Comparison of ENCODE assay signal across 38 mouse cellular contexts in the genomic region with DNA sequence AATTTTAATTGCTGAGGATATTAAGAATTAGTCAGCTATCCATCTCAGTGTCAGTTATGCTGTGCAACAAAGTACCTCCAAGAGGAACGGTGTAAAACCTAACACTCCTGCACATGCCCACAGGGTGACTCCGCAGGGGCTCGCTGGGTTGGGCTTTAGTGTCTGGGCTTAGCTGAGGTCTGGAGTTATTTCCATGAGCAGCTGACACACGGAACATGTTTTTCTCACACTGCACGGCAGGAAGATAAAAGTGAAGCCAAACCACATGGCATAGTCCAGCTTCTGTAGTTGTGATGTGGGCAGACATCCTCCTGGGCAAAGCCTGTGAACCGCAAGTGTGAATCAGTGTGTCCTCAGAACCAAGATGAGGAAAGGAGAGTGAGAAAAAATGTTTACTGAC. TPM values are rescaled to one million over a fixed set of nuclear protein-coding genes. Genes with fewer than 3 reads are reported as not detected.
A peak's percentile ranks its signal among the peaks of the same experiment; 100 is the strongest.
DNase-seq lines count a peak whose midpoint lies in the region; TF ChIP-seq lines count a peak whose summit lies in the region.
"Had no signal": no experiment of that assay in that cellular context is flagged by ENCODE, and none has a peak within 500 bp of the region (broad histone marks: within the 10 kb centered on the region; RNA-seq: fewer than 3 reads in every experiment).

No protein-coding gene starts in this region.

- TF ChIP-seq CTCF in C2C12 (IDR thresholded peaks at IDR 0.05; ENCODE audit: control insufficient read depth, insufficient read depth, insufficient read length), result no peak
- no peak for TF ChIP-seq CTCF in layer of hippocampus, adult 2 months (conservative IDR thresholded peaks at IDR 0.05)

- H3K4me3 ChIP-seq in C2C12 (ENCODE audit: insufficient read depth, poor library complexity, severe bottlenecking), result no peak overlapping the region
- no peak overlapping the region for H3K4me3 ChIP-seq in layer of hippocampus, adult 2 months
- H3K4me3 ChIP-seq: forebrain, embryonic 15.5 days; heart, embryonic 15.5 days; hindbrain, embryonic 10.5 days; hindbrain, embryonic 15.5 days; neural tube, embryonic 12.5 days had no signal

- H3K79me2 ChIP-seq in C2C12 (ENCODE audit: control insufficient read depth, insufficient read depth), result no peaks in the 10 kb centered on the region

- intact Hi-C loops in heart, postnatal 10 days (cut with DNase I), result no loop called here
- intact Hi-C loops in heart, postnatal 25 days (cut with DNase I), result no loop called here

- H3K27ac ChIP-seq in layer of hippocampus, adult 2 months, result no peak overlapping the region
- H3K27ac ChIP-seq: forebrain, embryonic 15.5 days; heart, embryonic 15.5 days; hindbrain, embryonic 10.5 days; hindbrain, embryonic 15.5 days; liver, embryonic 14.5 days; macrophage; neural tube, embryonic 12.5 days had no signal

- H3ac ChIP-seq in C2C12 (ENCODE audit: control insufficient read depth, insufficient read length, low read depth), result no peak overlapping the region

- H3K36me3 ChIP-seq in C2C12 (ENCODE audit: control insufficient read depth, insufficient read depth), result no peaks in the 10 kb centered on the region
- H3K36me3 ChIP-seq: forebrain, embryonic 15.5 days; heart, embryonic 15.5 days; hindbrain, embryonic 10.5 days; hindbrain, embryonic 15.5 days; neural tube, embryonic 12.5 days had no signal

- H3K27me3 ChIP-seq in C2C12 (ENCODE audit: control insufficient read depth, insufficient read depth, insufficient read length), result peaks cover 4% of the 10 kb centered on the region
- H3K27me3 ChIP-seq: CH12.LX; forebrain, embryonic 15.5 days; heart, embryonic 15.5 days; hindbrain, embryonic 15.5 days; neural tube, embryonic 12.5 days had no signal

- no peaks in the 10 kb centered on the region for H3K79me3 ChIP-seq in C2C12 (ENCODE audit: low read depth)

- DNase-seq in heart, postnatal 10 days, result peak; percentile 5 to 10
- DNase-seq in heart, postnatal 25 days (ENCODE audit: low spot score), result no peak
- DNase-seq in Muller cell, postnatal 12 days (ENCODE audit: inconsistent ontology term), result peak; percentile 10
- DNase-seq in natural killer cell, adult 2 months (ENCODE audit: low spot score in 2 of 2), result peak; percentile 44 to 63
- DNase-seq in layer of hippocampus, adult 2 months (ENCODE audit: low spot score in 2 of 2), result no peak
- DNase-seq: adrenal gland, postnatal 10 days; B cell, adult 2 months; cerebellum, adult 11 months; kidney, adult 11 months; kidney, postnatal 25 days; liver; lung, adult 2 months; lung, postnatal 10 days; midbrain, embryonic 14.5 days; thymus, postnatal 4 days had no signal

TF ChIP-seq in C2C12, 6 proteins besides CTCF, POLR2A, EP300 and RAD21:
- TF ChIP-seq MYOD1 (IDR thresholded peaks at IDR 0.05; ENCODE audit: control insufficient read depth, insufficient read length, low read depth) (peak; percentile 47), FOSL1 (IDR thresholded peaks at IDR 0.05; ENCODE audit: insufficient read depth, low read length, poor library complexity, severe bottlenecking) (no peak), MAX (IDR thresholded peaks at IDR 0.05) (peak; percentile 41)

RNA-seq across cellular contexts. Expression of gene Galnt11, which starts 6.7 kb away (rescaled TPM):
- total RNA-seq in heart, postnatal 10 days (2021), result 10 to 100 TPM; 30.2 to 30.3 TPM
- 10 to 100 TPM; 22.1 to 22.4 TPM for total RNA-seq in heart, postnatal 25 days (2021)
- polyA plus RNA-seq in C2C12 (2012; fragmentation: generic; extraction: Trizol), result 9.1 TPM
- 10 to 100 TPM; 43.5 to 46.7 TPM for total RNA-seq in layer of hippocampus, adult 2 months (2021)

RNA-seq across cellular contexts. Expression of gene E130116L18Rik, which starts 7.9 kb away (rescaled TPM):
- total RNA-seq in heart, postnatal 10 days (2021), result not detected
- total RNA-seq in heart, postnatal 25 days (2021), result not detected
- not detected for polyA plus RNA-seq in C2C12 (2012; fragmentation: generic; extraction: Trizol)
- total RNA-seq in layer of hippocampus, adult 2 months (2021), result not detected
- total RNA-seq: adrenal gland, postnatal 10 days; CH12.LX; ES-E14; gastrocnemius, adult 8-10 months; heart, adult 8-10 months; layer of hippocampus, adult 18-20 months; layer of hippocampus, postnatal 14 days; left cerebral cortex, postnatal 10 days; megakaryocyte-erythroid progenitor cell, adult 5-6 weeks had no signal
- polyA plus RNA-seq: embryonic facial prominence, embryonic 11.5 days; forebrain, embryonic 15.5 days; gonadal fat pad, adult 2 months; heart, embryonic 15.5 days; hindbrain, embryonic 10.5 days; hindbrain, embryonic 15.5 days; inflammation-experienced regulatory T-cells, adult 6 months; kidney, embryonic 14.5 days; limb, embryonic 11.5 days; liver, embryonic 14.5 days; lung, adult 2 months; macrophage; midbrain, embryonic 14.5 days; neural tube, embryonic 12.5 days; testis, adult 2 months had no signal

RNA-seq across cellular contexts. Expression of gene Galntl5, which starts 33.7 kb away (rescaled TPM):
- not detected for total RNA-seq in heart, postnatal 10 days (2021)
- not detected for total RNA-seq in heart, postnatal 25 days (2021)
- polyA plus RNA-seq in C2C12 (2012; fragmentation: generic; extraction: Trizol), result not detected
- total RNA-seq in layer of hippocampus, adult 2 months (2021), result not detected
- total RNA-seq: adrenal gland, postnatal 10 days; CH12.LX; ES-E14; gastrocnemius, adult 8-10 months; heart, adult 8-10 months; layer of hippocampus, adult 18-20 months; layer of hippocampus, postnatal 14 days; left cerebral cortex, postnatal 10 days; megakaryocyte-erythroid progenitor cell, adult 5-6 weeks had no signal
- polyA plus RNA-seq: embryonic facial prominence, embryonic 11.5 days; forebrain, embryonic 15.5 days; heart, embryonic 15.5 days; hindbrain, embryonic 10.5 days; hindbrain, embryonic 15.5 days; inflammation-experienced regulatory T-cells, adult 6 months; kidney, embryonic 14.5 days; limb, embryonic 11.5 days; liver, embryonic 14.5 days; lung, adult 2 months; macrophage; midbrain, embryonic 14.5 days; neural tube, embryonic 12.5 days; thymus, postnatal 0 days had no signal

Comparison
In these comparisons a context has a peak if more than half of its experiments do, and no peak if none do; other contexts are left out.
1. DNase-seq: peak in heart, postnatal 10 days (2 of 2), Muller cell, postnatal 12 days (single experiment) and natural killer cell, adult 2 months (2 of 2); none in heart, postnatal 25 days (single experiment) and layer of hippocampus, adult 2 months (0 of 2).